Mouse (Mus musculus) spleen, adult 12 weeks (tissue): ENCODE data around the gene Slc35f4.

Source experiments
- DNase-seq: peaks from one replicate; pipeline ENCODE4 v3.0.0; 2022; ENCODE audit warnings: low spot score

Gene Slc35f4

DNA sequence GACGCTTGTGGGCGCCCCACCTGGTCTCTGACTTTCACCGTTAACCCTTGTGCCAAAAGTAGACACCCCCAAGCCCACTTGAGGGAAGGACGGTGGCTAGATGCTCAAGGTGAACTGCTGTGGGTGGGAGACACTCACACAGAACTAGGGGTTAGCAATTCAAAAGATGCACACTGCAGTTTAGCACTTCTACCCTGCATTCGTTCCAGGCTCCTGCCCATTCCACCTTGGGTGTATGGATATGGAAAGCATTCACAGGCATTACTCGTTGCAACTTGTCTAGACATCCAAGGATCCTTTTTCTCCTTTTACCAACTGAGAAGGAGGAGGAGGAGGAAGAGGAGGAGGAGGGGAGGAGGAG lies at the start of gene Slc35f4:
Gene Slc35f4 (minus strand): TSS at position 116 of the 361 bp plus-strand sequence.
- no peak for DNase-seq

DNA sequence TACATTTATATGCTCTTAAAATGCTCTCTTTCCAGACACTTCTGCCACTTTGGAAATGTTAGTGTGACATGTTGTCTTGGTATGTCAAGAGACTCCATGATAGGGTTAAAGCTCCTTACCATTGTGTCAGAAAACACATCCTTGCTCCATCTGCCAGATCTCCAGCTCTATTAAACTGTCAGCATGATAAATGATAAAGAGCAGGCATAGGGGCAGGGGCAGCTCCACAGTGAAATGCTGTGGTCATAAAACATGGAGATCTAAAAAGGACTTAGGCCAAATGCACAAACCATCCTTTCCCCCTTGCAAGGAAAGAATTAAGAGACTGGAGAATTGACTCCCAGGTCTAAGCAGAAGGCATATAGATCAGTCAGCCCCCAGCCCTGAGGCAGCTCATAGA lies 42.5 kb upstream of the Slc35f4 start:
- DNase-seq = no peak

DNA sequence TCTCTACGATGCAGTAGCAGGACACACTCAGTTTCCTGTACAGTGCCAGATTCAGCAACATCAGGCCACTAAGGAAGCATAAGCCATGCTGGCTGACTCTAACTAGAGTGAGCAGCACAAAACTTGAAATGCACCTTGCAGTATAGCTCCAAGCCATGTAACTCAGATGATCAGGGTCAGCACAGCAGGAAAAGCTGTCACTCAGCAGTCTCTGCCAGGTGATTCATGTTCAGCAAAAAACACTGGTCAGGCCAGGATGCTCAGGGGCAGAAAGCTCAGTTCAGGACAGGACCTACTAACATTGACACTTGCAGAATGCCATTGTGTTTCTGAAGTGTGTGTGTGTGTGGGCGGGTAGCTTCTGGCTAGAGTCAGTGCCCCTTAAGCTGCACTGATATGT lies 34.9 kb upstream of the Slc35f4 start:
- no peak for DNase-seq

DNA sequence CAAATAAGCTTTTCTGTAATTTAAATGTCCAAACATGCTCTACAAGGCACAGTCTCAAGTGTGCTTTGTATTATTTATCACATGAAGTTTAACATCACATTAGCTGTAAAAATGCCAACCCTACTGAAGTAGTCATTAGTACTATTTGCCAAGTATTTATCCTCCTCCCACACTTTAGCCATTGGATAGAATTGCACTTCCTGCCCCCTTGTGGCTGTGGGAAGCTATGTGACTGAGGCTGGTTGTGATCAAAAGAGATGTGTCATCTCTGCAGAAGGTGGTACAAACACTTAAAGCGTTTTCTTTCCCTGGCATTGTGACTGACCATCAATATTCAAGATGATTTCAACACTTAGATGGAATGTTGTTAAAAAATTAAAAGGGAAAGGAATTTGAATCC lies 14.3 kb upstream of the Slc35f4 start:
- no peak for DNase-seq

DNA sequence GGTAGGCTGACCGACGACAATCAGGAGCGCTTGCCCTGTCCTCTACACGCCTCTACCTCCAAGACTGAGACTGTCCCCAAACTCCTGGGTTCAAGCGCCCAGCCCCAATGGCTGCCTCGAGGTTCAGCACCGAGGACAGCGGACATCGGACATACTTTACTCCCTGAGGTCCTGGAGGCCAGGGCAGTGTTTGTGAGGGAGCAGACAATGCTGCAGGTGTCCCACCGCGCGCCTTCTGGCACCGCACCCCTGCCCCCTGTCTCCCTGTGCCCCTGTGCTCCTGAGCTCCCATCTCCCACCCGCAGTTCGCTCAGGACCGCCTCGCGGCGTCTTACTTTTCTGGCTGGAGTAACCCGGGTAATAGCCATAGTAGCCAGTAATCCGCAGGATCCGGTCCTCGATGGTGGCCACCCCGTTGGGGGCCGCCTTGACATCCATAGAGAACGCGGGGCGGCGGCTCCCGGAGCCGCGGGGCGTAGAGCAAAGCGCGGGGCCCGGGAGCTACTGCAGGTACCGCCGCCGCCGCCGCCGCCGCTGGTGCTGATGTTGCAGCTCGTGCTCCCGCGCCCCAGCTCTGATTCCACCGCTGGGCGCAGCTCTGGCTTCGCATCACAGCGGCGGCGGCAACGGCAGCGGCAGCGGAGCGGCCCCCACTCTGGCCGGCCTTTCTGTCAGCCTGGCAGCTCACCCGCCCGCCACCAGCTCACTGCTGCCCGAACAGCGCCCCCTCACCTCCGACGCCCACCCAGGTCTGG lies 493 bp downstream of the Slc35f4 start:
- DNase-seq = no peak

DNA sequence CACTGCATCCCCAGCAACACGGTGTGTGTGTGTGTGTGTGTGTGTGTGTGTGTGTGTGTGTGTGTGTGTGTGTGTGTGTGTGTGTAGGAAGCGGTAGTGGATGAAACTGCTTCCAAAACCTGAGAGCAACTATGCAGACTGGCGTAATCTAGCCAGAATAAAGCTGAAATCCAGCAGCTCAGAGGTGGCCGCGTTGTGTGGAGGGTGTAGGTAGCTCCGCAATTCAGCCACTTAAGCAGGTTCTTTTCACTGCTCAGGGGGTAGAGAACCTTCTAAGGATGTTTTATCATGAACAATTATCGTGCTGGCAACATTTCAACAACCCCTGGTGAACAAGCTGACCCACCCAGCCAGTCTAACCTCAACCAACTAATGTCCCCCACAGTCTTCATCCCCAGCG lies 1.2 kb downstream of the Slc35f4 start:
- no peak for DNase-seq

DNA sequence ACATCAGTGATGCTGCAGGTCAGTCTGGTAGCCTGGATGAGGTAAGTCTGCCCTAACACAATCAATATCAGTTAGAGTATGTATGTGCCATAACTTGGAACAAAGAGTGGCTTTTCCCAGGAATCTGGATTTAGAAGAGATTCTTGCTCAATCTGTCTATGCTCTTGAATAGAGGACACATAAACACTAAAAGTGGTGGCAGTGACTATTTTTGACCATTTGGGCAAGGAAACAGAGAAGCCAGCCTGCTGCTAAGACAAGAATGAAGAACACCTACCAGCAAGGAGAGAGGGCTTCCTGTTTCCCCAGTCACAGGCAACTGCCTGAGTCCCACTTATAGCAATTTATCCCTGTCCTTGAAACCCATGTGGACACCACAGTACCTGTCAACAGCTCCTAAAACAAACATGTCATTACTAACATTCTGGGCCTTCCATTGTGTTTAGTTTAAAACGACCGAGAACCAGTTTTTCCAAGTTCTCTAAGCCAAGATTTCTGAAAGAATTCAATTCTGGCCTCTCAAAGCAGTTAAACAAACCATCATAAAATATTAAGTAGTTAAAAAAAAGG lies 10.7 kb downstream of the Slc35f4 start:
- no peak for DNase-seq

DNA sequence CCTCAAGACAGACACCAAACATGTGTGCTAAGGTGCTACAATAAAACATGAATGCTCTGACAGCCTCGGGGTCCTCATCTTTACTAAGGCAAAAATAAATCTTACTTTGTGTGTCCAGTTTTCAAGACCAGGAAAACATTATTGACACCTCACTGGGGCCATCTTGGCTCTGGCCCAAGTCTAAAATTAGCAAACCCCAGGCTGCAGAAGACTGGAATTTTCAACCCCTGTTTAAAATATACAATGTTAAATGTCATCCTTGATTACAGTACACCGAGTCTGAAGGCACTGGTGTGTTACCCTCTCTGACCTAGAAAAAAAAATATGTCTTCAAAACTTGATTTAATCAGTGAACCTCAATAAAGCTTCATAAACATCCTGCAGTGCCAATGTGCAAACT lies 11.7 kb downstream of the Slc35f4 start:
- no peak for DNase-seq

DNA sequence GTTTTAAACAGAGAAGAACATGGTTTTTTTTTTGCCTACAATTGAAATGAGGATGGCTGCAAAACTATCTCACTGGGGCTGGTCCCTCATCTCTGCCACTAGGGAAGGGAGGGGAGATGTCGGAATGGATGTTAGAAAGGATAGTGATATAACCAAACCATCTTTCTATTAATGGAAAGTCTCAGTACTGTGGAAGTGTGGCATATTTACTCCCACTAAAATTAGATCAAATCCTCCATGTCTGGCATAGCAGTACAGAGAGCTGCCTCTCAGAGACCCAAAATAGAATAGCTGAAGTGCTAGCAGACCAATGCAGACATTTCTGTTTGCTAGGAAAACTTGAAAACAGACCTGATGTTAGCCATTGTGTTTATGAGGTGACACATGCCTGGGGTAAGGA lies 30.7 kb downstream of the Slc35f4 start:
- DNase-seq = no peak

DNA sequence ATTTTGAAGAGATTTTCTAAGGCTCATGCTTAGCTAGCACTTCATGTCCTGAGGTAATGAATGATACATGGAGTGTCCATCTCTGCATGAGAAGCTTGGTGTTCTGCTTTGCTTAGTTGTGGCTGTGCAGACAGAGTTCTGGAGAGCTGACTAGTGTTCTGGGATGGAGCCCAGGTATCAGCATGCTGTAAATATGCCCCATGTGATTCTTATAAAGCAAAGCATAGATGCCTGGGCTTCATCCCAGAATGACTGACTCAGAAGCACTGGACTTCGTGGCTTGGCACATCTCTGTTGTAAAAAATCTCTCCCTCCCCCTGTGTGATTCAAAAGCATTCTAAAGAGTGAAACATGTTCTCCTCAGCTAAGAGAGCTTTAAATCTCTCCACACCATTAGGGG lies 32.1 kb downstream of the Slc35f4 start:
- DNase-seq = no peak

DNA sequence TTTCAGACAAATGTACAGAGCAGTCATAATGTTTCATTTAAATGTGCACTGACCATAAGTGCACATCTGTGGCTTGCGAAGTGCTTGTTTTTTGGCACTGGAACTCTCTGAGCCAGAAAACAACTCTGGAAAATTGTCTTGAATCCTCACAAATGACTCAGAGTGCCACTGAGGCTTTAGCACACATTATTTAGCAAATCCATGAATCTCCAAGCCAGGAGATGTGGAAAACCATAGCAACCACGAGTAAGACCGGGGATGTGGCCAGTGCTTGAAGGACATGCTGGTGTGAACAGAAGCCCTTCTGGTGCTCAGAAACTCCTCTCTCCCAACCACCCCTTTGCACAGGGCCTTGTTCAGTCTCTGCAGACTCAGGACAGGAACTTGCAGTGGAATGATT lies 33.3 kb downstream of the Slc35f4 start:
- DNase-seq = no peak

DNA sequence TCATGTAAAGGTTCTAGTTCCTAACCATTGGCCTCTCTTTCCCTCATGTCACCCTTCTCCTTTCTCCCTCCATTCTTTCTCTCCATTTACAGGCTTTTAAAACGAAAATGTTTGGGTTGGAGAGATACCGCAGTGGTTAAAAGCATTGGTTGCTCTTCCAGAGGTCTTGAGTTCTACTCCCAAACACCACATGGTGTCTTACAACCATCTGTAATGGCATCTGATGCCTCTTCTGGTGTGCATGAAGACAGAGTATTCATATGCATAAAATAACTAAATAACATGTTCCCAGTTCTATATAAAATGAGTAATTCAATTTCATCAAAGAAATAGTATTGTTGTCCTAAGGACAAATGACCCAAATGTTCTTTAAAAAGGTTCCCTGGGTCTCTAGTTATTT lies 49.2 kb downstream of the Slc35f4 start:
- DNase-seq = no peak

DNA sequence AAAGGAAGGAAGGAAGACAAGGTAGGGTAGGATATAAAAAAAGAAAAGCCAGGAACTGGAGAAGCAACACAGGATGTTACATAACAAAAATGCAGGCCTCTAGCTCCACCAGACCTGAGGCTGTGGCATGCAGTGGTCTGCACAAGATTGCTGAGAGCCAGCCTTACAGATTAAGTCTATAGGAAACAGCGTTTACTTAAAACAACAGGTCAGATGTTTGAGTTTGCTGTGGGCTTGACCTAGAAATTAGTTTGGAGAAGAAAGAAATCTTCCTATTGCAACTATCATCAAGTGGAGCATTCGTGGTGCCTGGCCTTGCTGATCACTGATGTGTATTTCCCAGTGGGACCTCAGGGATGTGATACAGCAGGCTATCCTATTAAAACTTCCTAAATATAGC lies 64.1 kb downstream of the Slc35f4 start:
- no peak for DNase-seq

DNA sequence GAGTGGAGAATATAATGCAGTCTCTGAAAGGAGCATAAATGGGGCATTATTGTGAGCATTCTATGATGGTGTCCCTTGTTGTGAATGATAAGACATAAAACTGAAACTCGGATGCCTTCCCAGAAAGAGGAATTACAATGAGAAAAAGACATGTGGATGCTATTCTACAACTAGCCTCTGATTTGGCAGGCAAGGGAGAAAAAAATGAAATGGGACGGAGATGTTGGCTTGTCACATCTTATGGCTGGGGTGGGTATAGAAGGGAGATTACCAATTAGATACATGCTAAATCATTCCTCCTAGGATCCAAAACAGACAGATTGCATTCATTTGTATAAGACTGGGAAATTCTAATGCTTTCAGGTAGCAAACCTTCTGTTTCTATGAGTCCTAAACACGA lies 65.0 kb downstream of the Slc35f4 start:
- DNase-seq = no peak

DNA sequence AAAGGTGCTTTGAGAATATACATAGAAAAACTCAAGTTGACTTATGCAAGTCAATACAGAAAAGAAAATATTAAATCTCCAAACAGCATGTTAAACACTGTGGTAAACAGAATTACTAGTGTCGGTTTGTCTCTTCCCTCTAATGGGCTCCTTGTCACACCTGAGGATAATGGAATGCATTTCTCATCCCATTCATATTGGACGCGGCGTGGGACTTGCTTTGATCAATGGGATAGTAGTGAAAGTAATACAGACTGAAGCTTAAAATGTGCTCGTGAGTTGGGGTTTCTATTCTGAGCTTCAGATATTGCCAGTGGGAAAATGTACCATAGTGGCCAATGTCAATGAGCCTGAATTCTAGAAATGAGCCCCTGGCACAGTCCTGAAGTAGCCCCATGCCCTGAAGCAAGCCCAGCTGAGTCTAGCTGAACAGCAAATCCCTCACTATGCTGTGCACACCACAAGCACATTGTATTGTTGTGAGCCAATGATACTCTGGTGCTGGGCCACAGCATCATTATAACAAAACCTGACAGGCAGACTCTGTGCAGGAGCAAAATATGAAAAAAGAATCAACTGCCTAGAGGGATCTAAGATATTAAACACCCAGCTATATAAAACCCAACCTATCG lies 71.4 kb downstream of the Slc35f4 start:
- no peak for DNase-seq

DNA sequence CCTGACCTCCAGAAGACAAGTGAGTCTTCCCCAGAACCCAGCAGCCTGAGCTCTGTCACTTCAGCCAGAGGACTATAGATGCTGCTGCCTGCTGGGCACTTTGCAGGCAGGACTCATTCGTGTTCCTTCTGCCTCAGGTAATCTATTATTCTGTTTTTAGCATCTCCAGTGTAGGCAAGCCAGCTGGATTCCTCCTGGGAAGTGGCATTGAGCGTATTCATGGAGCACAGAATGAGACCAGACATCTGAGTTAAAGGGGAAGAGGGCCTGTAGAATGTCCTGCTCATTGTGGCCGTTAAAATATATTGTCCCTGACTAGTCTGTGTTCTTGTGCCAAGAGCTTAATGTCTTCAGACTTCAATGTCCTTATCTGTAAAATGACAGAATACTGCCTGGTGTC lies 72.1 kb downstream of the Slc35f4 start:
- DNase-seq = no peak

DNA sequence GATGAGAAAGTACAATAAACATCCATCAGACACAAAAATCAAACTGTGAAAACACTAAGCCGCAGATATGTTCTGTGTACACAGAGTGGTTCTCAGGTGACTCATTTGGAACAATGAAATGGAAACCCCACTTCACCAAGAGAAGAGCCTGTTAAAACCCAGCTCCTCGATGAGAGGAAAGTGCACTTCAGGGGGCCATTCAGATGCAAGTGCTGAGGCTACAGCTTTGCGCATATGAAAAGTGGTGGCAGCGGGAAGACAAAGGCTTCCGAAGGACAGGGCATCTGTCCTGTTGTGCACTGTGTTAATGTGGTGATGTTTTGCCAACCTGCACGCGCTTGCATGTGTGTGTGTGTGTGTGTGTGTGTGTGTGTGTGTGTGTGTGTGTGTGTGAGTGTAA lies 78.2 kb downstream of the Slc35f4 start:
- DNase-seq = no peak

DNA sequence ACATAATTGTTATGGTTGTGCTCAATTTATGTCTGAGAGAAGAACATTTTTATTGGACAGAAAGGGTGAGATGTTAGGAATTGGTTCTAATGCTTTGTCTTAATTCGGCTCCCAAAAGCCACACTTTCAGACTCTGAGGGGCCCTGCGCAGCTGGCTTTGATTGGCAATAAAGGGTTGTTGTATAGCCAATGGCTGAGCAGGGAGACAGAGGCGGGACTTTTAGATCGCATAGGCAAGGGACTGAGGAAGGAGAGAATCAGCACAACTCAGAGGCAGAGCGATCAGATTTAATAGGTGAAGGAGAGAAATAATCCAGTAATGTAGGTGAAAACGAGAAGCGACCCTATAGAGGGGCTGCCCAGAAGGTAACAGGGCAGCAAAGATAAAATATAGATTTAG lies 79.4 kb downstream of the Slc35f4 start:
- no peak for DNase-seq

DNA sequence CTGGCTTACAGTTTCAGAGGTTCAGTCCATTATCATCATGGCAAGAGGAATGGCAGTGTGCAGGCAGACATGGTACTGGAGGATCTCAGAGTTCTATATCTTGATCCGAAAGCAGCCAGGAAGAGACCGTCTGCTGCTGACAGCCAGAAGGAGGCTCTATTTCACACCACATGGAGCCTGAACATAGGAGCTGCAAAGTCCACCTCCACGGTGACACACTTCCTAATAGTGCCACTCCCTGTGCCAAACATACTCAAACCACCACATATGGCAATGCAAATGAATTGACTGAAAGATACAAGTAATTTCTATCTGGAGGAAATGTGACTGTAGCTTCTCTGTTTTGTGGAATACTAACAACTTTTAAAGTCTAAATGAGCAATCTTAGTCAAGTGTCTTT lies 89.0 kb downstream of the Slc35f4 start:
- no peak for DNase-seq

DNA sequence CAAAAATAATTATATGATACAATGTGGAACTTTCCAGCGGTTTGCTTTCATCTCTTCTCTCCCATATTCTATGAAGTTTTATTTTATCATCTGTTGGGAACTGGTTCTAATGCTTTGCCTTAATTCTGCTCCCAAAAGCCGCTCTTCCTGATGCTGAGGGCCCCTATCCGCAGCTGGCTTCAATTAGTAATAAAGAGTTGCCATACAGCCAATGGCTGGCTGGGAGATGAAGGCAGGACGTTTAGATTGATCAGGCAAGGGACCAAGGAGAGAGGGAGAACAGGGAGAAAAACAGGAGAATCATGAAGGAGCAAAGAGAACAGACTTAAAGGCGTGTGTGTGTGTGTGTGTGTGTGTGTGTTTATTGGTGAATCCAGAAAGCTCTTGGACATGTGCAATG lies 94.0 kb downstream of the Slc35f4 start:
- DNase-seq = no peak

DNA sequence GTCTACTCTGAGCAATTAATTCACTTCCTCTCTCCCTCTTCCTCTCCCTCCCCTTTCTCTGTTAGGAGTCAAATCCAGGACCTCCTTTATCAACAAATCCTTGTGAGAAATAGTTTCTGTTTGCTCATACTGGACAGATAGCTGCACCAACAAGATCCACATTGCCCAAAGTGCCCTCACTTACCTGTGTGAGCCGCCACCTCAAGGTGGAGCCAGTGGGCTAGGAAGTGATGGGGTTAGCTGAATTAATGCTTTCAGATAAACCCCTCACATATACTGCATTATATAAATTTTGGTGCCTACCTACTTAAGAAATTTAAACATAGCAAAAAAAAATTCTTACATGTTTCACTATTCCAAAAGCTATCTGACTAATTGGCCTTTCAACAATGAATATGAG lies 133.4 kb downstream of the Slc35f4 start:
- no peak for DNase-seq

DNA sequence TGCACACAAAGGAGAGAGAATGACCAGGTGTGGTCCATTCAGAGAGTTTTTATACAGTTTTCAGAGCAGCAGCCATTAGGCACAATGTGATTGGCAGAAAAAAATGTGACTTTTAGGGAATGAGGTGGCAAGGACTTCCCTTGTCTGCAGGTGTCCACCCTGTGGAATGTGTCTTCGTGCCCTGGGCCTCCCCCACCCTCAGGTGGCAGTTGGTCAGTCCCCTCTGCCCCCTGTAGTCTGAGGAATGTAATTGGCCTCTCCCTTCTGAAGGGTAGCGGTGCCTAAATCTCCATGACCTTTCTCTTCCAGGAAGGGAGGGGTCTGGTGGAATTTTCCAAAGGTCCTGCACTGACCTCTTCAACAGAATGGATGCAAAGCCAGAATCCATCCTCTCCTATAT lies 163.7 kb downstream of the Slc35f4 start:
- no peak for DNase-seq

DNA sequence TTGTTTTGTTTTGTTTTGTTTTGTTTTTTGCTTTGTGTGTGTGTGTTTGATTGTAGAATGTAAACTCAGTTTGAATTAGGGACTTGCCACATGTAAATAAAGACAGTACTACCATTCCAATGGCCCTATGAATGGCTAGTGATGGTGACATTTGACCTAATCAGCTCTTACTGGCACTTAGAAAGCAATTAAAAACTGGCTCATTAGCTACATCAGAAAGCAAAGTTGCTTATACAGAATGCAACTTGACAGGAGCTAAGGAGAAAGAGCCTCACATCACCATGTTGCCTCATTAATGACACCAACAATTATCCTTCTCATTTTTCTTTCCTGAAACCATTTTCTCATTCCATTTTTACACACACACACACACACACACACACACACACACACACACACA lies 170.3 kb downstream of the Slc35f4 start:
- no peak for DNase-seq

DNA sequence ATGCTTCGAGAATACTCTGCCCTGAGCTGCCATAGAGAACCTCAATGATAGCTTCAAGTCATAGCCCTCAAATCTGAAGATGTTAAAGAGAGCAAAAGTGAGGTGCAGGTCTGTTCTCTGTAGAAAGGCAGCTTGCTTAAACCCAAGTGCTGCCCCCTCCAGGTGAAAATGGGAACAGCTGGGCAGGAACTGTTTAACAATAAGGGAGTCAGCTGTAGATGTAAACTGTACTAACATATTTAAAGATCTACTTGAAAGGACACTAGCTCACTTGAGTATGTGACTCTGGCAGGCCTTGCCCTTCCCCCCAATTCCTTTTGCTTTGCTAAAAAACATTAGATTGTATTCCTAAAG lies 177.0 kb downstream of the Slc35f4 start:
- no peak for DNase-seq
